Mouse (Mus musculus) thymus, postnatal 4 days (tissue): ENCODE measurements around the gene Rasgrp2.

Experiments
- DNase-seq: peaks from one replicate; pipeline ENCODE4 v3.0.0; 2021

Gene Rasgrp2

DNA sequence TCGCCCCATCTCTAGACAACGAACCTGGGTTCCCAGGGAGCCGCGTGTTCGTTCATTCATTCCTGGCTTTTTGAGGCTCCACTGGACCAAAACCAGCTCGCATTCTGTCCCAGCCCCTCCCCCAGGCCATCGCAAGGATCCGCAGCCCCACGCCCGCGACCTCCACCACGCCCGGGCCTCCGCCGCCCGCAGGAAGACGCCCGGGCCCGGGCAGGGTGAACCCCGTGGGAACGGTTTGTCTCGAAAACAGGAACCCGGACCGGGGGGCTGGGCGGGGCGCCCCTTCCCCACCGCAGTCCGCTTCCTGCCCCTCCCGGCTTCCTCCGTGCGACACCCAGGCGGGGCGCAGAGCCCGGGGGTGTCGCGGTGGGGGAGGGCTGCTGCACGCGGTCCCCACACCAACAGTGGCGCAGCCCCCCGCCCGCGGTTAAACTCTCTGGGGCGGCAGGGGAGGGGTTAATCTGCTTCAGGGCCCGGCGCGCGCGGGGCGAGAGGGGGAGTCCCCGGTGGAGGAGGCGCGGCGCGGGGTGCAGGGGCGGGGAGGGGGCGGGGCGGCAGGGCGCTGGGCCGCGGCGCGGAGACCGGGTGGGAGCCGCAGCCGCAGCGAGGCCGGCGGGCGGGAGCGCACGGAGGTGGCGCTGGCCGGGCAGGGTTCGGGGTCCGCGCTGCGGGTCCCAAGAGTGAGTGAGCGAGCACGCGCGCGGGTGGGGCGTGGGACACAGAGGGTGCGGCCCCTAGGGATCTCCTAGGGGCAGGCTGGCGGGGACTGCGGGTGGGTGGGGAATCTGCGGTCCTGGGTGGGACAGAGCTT, at the start of gene Rasgrp2:
Rasgrp2 (plus strand) TSS at position 56 of the 811 bp plus-strand sequence.
- DNase-seq, result peak; percentile 95

DNA sequence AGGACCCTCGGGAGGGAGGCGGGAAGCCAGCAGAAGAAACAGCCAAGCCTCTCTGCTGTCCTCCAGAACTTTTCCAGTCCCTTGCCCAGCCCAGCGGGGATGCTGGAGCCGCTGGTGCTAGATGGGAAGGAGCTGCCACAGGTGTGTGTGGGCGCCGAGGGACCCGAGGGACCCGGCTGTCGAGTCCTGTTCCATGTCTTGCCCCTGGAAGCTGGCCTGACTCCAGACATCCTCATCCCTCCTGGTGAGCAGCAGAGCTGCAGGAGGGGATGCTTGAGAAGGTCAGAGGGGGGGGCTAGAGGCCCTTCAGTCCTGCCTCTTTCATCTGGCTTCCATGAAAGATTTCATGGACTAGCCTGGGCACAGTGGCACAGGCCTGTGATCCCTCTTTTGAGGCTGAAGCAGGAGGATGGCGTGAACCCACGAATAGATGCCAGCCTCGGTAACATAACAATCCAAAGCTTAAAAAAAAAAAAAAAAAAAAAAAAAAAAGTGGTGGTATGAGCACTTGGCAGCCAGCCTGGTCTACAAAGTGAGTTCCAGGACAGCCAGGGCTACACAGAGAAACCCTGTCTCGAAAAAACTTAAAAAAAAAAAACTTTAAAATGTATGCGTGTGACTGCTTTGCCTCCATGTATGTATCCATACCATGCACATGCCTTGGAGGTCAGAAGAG, 47.6 kb upstream of the Rasgrp2 start:
- DNase-seq, result no peak

DNA sequence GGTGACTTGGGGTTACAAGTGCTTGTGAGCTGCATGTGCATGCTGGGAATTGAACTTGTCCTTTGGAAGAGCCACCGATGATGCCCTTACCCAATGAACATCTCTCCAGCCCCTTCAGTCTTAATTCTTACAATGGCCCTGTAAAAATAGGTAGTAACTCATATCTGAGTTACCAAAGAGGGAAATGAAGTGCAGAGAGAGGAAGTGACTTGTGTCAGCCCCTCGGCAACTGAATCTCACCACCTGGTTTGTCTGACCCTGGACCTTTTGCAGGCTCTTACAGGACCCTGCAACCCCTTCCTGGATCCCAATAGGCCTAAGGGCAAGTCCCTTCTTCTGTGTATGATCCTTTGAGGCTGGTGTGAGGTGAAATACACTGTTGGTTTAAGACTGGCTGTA, 47.0 kb upstream of the Rasgrp2 start:
- DNase-seq, result no peak

DNA sequence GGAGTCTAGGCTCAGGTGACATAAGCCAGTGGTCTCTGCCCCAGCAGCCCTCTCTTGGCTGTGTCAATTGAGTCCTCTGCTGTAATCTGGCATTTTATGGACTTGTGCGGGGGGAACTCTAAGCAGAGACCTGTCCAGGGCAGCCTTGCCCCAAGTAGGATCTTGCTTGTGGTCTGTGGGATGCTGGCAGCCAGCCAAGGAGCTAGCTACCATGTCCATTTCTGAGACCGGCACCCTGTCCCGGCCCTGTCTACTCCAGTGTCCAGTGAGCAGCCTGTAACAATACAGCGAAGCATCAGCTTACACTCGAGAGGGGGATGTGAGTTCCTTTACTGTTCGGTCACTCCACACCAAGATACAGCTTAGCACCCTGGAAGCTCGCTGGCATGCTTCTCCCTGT, 45.1 kb upstream of the Rasgrp2 start:
- DNase-seq, result no peak

DNA sequence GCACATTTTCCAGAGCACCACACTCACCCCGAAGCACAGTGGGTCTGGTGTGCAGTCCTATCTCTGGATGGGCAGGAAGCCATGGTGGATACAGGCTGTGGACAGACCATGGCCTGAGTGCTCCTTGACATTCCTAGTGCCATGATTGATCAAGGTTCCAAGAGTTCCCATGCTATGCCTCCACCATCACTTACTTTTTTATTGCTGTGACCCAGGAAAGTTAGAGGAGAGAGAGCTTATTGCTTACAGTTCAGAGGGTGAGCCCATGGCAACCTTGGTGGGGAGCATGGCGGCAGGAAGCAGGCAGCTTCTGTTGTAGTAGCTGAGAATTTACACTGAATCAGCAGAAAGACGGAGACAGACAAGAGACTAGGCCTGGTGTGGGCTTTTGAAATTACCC, 37.8 kb upstream of the Rasgrp2 start:
- DNase-seq, result no peak

DNA sequence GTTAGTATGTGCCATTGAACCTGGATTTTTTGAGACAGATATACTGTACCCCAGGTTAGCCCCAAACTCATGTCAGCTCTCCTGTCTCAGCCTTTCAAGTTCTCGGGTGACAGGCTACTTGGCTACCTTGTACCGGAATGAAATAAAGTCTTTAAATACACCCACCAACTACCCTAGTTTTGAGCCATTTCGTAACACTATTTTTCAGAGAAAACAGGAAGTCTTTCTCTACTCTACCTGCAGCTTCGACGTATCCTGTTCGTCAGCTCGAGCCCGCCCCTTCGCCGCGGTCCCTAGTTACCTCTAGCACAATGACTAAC, 36.1 kb upstream of the Rasgrp2 start:
- no peak for DNase-seq

DNA sequence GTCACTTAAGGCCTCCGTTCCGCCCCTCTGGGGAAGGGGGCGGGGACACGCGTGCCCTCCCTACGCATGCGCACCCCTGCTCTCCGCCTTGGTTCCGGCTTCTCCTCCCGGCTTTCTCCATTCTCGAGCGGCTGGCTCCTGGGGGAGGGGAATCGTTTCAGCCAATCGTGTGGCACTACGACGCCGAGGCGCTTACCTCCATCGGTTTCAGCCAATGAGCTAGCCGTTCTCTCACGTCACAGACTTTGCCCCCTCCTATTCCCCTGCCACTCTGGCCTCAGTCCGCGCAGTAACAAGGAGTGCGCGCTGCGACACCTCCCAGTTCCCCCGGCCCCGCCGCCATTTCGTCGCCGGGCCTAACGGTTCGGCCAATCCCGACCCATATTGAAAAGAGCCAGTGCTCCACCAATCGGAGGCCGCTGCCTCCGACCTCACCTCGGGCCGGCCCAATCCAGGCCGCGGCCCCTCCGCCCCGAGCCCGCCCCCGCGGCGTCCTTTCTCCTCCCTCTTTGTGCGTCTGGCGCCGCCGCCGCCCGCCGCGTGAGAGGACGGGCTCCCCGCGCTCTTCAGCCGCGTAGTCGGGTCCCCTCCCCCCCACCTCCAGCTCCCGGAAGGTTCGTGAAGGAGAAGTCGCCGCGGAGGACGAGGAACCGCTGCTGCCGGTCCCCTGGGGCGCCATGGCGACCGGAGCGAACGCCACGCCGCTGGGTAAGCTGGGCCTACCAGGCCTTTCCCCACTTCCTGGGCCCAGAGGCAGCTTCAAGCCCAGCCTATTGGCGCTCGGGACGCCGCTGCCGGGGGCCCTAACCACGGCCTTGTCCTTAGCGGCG, 35.5 kb upstream of the Rasgrp2 start, which contains the start of gene Sf1:
Sf1 (plus strand) TSS at position 280 of the 830 bp plus-strand sequence.
- peak; percentile 99 for DNase-seq

DNA sequence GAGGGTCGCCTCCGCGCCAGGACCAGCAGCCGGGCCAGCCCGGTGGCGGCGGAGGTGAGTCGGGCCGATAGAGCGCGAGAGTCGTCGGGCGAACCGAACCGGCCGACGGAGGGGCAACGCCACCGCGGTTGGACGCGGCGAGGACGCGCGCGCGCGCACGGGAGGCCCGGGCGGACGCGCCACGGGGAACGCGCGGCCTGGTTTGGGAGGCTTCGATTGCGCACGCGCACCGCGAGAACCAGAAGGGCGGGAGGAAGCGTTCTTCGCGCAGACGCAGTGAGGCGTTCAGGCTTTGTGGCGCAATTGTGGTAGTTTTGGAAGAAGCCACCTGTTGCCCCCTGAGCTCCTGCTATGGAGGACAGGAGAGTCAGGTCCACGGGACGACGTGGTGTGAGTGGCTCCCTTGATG, 34.8 kb upstream of the Rasgrp2 start:
- DNase-seq, result peak; percentile 96

DNA sequence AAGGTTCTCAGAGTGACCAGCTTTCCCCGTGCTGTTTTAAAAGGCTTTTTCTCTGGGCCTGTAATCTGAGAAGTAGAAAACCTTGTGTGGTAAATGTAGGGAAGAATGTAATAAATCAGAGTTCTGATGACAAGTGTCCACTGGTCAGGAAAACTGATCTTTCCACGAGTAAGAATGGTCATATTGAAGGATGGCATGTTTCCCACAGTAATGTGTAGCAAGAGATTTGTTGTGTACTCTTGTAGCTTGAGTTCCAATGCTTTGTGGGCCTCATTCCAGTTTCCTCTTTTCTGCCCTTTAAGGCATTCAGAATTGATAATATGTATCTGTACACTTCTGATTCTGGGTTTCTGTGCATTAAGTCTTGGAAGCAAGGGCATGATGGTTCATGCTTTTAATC, 34.3 kb upstream of the Rasgrp2 start:
- no peak for DNase-seq

DNA sequence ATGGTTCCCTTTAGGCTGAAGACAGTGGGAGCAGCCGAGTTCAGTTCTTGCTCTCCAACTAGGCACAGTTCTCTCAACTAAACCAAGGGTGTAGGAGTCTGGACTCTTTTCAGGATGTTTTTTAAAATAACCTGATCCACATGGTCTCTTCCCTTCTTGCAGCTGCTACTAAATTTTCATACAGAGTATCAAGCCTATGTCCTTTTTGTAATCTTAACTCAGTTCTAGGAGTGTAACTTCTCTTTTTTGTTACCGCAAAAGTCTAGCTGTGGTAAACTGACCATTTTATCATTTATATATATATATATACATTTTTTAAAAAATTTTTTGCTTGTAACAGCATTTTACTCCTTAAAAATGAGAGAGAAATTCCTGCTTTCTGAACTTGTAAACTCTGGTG, 29.0 kb upstream of the Rasgrp2 start:
- DNase-seq, result no peak

DNA sequence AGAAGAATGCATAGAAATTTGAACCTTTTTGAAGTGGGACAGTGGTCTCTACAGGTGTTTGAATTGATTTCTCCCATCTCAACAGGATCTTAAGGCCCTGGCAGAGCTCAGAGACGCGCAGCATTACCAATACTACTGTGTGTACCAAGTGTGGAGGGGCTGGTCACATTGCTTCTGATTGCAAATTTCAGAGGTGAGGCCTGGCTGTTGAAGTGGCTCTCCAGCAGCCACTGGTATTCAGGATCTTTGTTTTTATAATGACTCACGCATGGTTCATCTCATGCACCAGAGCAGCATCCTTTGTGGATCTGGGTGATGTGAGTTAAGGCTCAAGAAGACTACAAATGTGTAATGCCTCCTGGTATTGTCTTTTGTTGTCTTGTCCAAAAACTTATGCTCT, 26.7 kb upstream of the Rasgrp2 start:
- DNase-seq, result no peak

DNA sequence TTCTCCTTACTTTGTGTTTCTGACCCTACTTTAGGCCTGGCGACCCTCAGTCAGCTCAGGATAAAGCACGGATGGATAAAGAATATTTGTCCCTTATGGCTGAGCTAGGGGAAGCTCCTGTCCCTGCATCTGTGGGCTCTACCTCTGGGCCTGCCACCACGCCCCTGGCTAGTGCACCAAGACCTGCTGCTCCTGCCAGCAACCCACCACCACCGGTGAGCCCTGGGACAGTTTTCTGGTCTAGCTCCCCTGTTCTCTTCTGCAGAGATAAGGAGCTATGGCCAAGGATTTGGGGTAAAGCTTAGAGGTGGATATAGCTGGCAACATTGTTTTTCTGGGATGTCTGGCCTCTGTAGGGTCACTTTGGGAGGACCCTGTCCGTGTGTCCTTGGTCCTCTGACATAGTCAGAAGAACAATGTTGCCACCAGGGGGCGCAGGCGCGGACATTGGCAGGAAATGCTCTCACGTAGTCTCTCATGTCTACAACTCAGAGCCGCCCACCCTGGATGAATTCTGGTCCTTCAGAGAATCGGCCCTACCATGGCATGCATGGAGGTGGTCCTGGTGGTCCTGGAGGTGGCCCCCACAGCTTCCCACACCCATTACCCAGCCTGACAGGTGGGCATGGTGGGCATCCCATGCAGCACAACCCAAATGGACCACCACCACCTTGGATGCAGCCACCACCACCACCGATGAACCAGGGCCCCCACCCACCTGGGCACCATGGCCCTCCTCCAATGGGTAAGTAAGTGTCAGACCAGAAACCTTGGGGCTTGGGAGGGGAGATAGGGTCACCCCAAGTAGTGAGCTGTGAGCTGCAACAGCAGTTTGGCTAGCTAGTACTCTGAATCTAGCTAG, 25.4 kb upstream of the Rasgrp2 start:
- DNase-seq, result peak; percentile 97

DNA sequence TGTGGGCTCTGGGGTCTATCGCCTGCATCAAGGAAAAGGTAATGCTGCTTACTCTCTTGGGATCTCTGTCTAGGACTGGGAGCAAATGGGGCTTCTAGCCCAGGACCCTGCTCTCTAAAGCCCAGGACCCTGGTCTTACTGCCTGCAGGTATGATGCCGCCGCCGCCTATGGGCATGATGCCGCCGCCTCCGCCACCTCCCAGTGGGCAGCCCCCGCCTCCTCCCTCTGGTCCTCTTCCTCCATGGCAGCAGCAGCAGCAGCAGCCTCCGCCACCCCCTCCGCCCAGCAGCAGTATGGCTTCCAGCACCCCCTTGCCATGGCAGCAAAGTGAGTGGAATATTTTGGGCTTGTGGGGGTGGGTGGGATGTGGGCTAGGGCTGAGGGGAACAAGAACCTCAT, 24.6 kb upstream of the Rasgrp2 start:
- DNase-seq, result no peak

DNA sequence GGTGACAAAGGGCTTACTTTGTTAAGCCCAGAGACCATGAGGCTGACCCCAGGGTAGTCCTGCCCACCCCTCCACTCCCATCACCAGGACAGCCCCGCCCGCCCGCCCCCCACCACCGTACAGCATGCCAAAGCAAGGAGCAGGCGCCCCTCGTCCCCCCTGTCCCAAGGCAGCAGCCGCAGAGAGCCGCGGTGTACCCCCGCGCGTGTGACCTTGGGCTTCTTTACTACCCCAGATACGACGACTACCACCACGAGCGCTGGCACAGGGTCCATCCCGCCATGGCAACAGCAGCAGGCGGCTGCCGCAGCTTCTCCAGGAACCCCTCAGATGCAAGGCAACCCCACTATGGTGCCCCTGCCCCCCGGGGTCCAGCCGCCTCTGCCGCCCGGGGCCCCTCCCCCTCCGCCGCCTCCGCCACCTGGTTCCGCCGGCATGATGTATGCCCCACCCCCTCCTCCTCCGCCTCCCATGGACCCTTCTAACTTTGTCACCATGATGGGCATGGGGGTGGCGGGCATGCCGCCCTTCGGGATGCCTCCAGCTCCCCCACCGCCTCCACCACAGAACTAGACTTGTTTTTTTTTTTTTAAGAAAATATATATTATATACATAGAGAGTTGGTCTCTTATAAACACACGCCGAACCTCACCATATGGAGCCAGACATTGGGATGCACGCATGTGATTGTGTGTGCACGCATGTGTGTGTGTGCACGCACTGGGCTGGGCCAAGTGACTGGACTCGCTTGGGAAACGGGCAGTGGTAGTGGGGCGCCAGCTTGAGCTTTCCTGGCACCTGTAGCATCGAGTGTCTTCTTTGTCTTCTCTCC, 23.5 kb upstream of the Rasgrp2 start:
- no peak for DNase-seq

DNA sequence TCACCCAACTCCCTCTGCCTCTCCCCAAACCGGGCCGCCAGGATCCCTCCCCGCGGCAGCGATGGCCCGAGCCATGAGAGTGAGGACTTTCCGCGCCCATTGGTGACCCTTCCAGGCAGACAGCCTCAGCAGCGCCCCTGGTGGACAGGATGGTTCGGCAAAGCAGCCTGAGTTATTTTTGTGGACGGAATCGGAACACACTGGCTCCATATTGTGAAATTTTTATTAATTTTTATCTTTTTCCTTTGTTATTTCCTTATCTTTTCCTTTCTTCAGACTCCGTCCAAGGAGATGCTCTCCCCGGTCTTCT, 22.9 kb upstream of the Rasgrp2 start:
- peak; percentile 77 for DNase-seq

DNA sequence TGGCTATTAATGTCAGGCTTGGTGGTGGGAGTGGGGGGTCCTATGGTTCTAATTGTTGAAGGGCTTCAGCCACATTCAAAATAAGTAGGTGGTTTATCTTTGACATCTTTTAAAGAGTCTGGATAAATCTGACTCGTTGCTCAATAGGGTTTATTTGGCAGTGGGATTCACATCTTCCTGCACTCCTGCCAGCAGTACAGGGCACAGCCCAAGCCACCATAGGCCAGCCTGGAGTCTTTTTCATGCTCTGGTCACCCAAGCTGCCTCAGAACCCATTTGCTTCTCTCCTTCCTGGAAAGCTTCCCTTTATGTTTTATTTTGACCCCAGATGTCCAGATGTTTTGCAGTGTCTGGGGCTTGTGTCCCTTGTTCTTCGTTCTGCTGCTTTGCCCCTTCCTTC, 22.5 kb upstream of the Rasgrp2 start:
- DNase-seq, result no peak

DNA sequence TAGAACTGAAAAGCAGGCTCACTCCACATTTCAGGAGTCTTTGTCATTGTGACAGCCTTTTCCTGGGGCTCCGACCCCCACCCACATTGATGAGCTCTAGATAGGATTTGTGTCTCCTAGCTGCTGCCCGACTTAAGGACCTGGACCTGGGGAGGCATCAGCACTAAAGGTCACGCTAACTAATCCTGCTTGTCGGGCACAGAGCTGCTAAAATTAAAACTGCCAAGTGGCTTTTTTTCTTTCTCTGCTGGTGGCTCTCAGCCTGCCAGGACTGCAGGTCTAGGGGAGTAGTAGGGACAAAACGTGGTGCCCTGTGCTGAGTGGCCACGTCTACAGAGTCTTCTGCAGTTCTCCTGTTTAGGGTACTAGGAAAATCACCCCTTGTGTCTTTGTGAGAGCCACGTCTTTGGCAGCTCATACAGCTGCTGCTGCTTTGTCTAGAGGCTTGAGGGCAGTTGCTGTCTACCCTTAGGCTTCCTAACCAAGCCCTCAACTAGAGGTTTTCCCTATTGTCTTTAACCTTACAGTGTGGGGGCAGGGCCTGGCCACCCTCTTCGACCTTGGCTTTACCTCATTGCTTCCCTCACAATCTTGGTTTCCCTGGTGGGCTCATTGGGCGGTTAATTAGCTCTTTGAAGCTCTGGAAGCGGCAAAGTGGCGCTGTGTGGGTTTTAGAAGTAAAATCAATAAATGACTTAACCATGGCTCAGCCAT, 21.7 kb upstream of the Rasgrp2 start:
- no peak for DNase-seq

DNA sequence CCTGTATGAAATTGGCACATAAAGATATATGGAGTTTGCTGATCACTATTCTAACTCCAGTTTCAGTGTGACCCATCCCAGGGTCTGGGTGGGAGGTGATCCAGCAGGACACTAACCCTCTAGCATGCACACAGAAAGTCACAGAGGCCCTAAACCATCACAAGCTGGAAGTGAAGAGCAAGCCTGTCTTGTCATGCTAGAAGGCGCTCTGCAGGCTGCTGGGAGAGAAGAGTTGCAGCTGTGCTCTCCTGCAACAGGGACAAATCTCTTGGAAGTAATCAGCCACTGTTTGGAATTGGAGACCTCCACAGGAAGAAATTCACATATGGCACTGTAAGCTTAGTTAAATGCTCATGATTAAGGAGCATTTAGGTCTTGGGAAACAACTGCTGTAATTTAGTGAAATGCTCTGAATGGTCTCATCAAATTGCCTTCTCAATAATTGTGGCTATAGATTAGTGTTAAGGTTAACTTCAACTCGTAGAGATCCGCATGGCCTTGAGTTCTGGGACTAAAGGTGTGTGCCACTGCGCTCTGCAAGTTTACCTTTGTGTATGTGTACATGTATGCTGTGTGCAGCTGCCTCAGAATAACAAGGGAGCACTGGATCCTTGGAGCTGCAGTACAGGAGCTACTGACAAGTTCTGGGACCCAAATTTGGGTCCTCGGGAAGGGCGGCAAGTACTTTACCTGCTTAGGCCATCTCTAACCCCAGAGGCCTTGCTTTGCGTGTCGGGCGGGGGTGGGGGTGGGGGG, 18.6 kb upstream of the Rasgrp2 start:
- no peak for DNase-seq

DNA sequence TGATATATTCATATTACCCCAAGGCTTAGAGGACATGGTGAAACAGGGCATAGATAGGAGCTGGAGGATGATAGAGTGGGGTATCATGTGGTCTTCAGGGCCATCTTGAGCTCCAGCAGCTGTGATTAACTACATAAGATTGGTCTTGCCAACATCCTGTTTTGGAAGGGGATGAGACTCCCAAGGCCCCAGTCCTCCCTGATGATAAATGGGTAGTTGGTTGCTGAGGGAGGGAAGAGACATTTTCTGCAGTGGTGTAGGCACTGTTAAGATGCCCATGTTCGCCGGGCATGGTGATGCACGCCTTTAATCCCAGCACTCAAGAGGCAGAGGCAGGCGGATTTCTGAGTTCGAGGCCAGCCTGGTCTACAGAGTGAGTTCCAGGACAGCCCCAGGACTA, 17.9 kb upstream of the Rasgrp2 start:
- DNase-seq, result no peak

DNA sequence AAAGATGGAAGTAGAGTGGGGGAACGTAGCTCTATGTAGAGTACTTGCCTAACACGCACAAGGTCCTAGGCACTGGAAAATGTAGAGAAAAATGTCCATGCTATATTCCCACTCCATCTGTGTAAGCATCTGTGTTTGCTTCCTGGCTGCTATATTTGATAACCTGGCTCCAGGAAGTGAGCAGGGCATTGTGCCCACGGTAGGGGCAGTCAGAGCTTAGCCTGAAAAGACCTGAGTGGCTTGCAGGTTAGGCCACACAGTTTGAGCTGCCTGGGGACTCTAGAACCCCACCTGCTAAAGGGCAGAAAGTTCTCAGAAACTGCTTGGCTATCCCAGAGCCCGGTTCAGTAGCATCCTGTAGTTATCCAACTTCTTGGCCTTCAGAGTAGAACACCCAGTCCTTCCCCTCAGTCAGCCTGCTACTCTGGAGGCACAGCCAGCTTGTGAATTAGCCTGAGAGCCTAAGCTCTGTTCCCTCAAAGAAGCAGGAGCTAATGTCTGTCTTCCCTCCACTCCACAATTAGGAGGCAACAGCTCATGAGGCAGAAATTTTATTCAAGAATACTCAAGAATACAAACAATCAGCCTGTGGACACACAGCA, 16.7 kb upstream of the Rasgrp2 start:
- no peak for DNase-seq
